Mouse (Mus musculus) ovary, adult 10 weeks (tissue): ENCODE data around the gene Tcp10b. TPM values are rescaled to one million over a fixed set of nuclear protein-coding genes. Genes with fewer than 3 reads are reported as not detected.

Source experiments
- polyA plus RNA-seq: library from polyadenylated mRNA; stranded (reverse); fragments of 350-450 nt; fragmentation: Illumina TruSeq; extraction: RNeasy Lipid Tissue Mini Kit (QIAGEN cat#74804); gene quantifications from one replicate; pipeline ENCODE4 v1.2.3, GENCODE M21; 2014

The Tcp10b gene
- not detected for polyA plus RNA-seq

DNA sequence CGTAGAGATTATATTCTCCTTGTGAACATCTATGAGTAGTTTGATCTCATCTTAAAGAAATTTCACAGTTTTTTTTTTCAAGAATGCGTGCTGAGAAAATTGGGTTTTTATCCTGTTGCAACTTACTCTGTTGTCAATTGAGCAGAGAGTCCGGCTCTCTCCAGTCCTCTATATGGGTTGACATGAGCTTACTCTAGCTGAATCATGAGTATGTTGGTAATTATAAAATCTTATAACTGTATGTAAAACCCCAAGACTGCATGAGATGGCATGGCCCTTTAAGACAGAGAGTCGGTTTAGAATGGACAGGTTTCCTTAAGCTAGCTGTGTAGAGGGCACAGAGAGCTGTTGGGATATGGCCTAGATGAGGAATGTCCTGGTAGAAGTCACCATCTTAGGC is at the start of gene Tcp10b:
Gene Tcp10b, plus strand, starts transcription at position 301 of the 400 bp plus-strand sequence.

DNA sequence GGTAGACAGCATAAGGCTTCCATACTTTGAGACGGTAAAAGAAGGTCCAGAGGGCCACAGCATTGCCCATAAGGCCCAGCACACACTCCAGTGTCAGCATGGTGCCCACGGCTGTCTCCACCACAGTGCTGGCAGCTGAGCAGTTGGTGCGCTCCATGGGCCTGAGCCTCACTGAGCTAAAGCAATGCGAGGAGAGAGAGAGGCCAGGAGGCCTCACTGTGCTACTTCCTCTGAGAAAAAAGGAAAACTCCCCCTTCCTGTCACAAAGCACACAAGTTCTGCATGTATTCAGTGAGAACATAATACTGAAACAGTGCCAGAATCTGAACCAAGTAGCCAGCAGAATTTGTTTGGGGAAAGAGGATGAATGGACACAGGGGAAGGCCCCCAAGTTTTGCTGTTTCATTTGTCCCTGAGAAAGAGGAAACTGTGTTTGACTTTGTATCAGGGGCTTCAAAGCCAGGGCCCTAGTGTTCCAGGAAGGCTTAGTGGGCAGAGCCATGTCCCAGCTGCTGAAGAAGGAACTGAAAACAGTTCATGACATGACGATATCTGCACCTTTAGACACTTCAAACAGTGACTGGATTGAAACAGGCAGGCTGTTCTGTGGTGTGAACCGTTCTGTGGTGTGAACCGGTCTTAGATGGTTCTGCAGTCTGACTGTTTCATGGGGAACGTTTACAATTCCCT is 8.6 kb upstream of the Tcp10b start, which contains the start of gene Gpr31b:
Gene Gpr31b, minus strand, starts transcription at position 173 of the 690 bp plus-strand sequence.

DNA sequence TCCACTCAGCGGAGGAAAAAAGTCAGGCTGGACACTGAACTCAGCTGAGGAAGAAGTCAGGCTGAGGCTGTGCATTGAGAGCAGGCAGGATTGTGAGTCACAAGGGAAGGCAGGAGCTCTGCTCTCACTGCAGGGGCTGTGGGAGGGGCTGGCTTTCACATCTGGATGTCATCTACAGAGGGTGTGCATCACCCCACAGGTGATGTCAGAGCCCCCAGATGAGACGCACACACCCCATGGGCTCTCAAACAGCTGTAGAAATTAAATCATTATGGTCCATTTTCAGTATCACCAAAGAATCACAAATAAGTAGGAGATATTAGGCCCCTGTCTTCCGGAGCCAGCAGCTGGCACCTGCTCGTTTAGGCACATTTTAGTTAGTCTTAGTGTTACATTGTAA is 70.8 kb downstream of the Tcp10b start, which contains the start of gene Unc93a:
Gene Unc93a, minus strand, starts transcription at position 101 of the 400 bp plus-strand sequence.

Other genes starting within 250 kb of the Tcp10b start
- gene Mas1, start 193.0 kb upstream of the Tcp10b start, polyA plus RNA-seq: not detected
- 0.63 TPM for gene Mrgprh, start 185.1 kb upstream of the Tcp10b start, polyA plus RNA-seq
- 4.7 TPM for gene Pnldc1, start 150.9 kb upstream of the Tcp10b start, polyA plus RNA-seq
- 690 TPM for gene Tcp1, start 145.4 kb upstream of the Tcp10b start, polyA plus RNA-seq
- gene Mrpl18, start 144.8 kb upstream of the Tcp10b start, polyA plus RNA-seq: 105 TPM
- not detected for gene Acat3, start 120.5 kb upstream of the Tcp10b start, polyA plus RNA-seq
- gene Acat2, start 100.4 kb upstream of the Tcp10b start, polyA plus RNA-seq: 26.4 TPM
- 188 TPM for gene Wtap, start 66.9 kb upstream of the Tcp10b start, polyA plus RNA-seq
- gene Sod2, start 54.3 kb upstream of the Tcp10b start, polyA plus RNA-seq: 71.4 TPM
- gene Gpr31b, start 8.8 kb upstream of the Tcp10b start, polyA plus RNA-seq: not detected
- not detected for gene Unc93a, start 70.7 kb downstream of the Tcp10b start, polyA plus RNA-seq
- gene Smok2a, start 160.1 kb downstream of the Tcp10b start, polyA plus RNA-seq: not detected
- not detected for gene Smok2b, start 169.2 kb downstream of the Tcp10b start, polyA plus RNA-seq